Mouse (Mus musculus) E14TG2a.4 (cell line): ENCODE data around the gene Stat5b.

ENCODE experiments used
- H3K27me3 ChIP-seq: 2 replicates; pipeline ENCODE4 v1.6.1; 2014; ENCODE audit warnings: low read length, control low read depth; ENCODE audit not compliant: insufficient read depth
- H3K36me3 ChIP-seq: 2 replicates; pipeline ENCODE4 v1.6.1; 2014; ENCODE audit warnings: low read length, control low read depth; ENCODE audit not compliant: insufficient read depth
- H3K4me1 ChIP-seq: replicated peaks from 2 replicates; pipeline ENCODE4 v1.6.1; 2014; ENCODE audit warnings: low read depth, low read length, control low read depth
- H3K4me3 ChIP-seq: replicated peaks from 2 replicates; pipeline ENCODE4 v1.5.1; 2014; ENCODE audit warnings: mild to moderate bottlenecking, low read length
- H3K9me3 ChIP-seq: 2 replicates; pipeline ENCODE4 v1.6.1; 2014; ENCODE audit warnings: low read length, control low read depth
- CTCF ChIP-seq: conservative IDR thresholded peaks from 2 replicates; pipeline ENCODE4 v1.5.1; 2014; ENCODE audit warnings: low read length
- NANOG ChIP-seq: IDR thresholded peaks from 2 replicates; pipeline ENCODE4 v1.6.1; 2014; ENCODE audit warnings: borderline replicate concordance, low read length, mixed read lengths
- POU5F1 ChIP-seq: IDR thresholded peaks from 2 replicates; pipeline ENCODE4 v1.6.1; 2014; ENCODE audit warnings: low read length, borderline replicate concordance

The Stat5b gene

GRCm38 (mm10) chr11:100879321-100880078 lies 29.0 kb upstream of the Stat5b start:
- no peak for TF ChIP-seq CTCF
- no peak for TF ChIP-seq NANOG
- no peak for TF ChIP-seq POU5F1
- H3K36me3 ChIP-seq, result peaks cover 12% of the 10 kb centered on the region
- no peaks in the 10 kb centered on the region for H3K9me3 ChIP-seq
- H3K27me3 ChIP-seq, result peaks cover 22% of the 10 kb centered on the region
- no peak overlapping the region for H3K4me3 ChIP-seq
- peaks cover 39% of the 10 kb centered on the region for H3K4me1 ChIP-seq

GRCm38 (mm10) chr11:100875761-100876160 lies 25.2 kb upstream of the Stat5b start:
- no peak for TF ChIP-seq CTCF
- TF ChIP-seq NANOG, result no peak
- no peak for TF ChIP-seq POU5F1
- no peak overlapping the region for H3K4me3 ChIP-seq
- peaks cover 11% of the 10 kb centered on the region for H3K27me3 ChIP-seq
- no peaks in the 10 kb centered on the region for H3K36me3 ChIP-seq
- peaks cover 29% of the 10 kb centered on the region for H3K4me1 ChIP-seq
- no peaks in the 10 kb centered on the region for H3K9me3 ChIP-seq

GRCm38 (mm10) chr11:100870968-100871350 lies 20.4 kb upstream of the Stat5b start:
- TF ChIP-seq CTCF (no peak), NANOG (no peak), POU5F1 (no peak)
- H3K4me1 ChIP-seq, result peaks cover 7% of the 10 kb centered on the region; the same call in 1 of the 2 replicates
- H3K36me3 ChIP-seq, result no peaks in the 10 kb centered on the region
- H3K9me3 ChIP-seq, result no peaks in the 10 kb centered on the region
- H3K4me3 ChIP-seq, result no peak overlapping the region
- H3K27me3 ChIP-seq, result peaks cover 5% of the 10 kb centered on the region; the same call in 1 of the 2 replicates

- H3K4me3 ChIP-seq, result no peak overlapping the region
- no peaks in the 10 kb centered on the region for H3K27me3 ChIP-seq
- H3K36me3 ChIP-seq, result no peaks in the 10 kb centered on the region
- no peaks in the 10 kb centered on the region for H3K9me3 ChIP-seq
- peaks cover 7% of the 10 kb centered on the region; the same call in 1 of the 2 replicates for H3K4me1 ChIP-seq
- TF ChIP-seq POU5F1, result no peak
- no peak for TF ChIP-seq NANOG
- TF ChIP-seq CTCF, result no peak
Measured at GRCm38 (mm10) chr11:100870256-100870967, 19.9 kb upstream of the Stat5b start.

- no peaks in the 10 kb centered on the region for H3K9me3 ChIP-seq
- no peak overlapping the region for H3K4me3 ChIP-seq
- peaks cover 17% of the 10 kb centered on the region for H3K4me1 ChIP-seq
- peaks cover 39% of the 10 kb centered on the region for H3K27me3 ChIP-seq
- no peak for TF ChIP-seq POU5F1
- no peak for TF ChIP-seq CTCF
- TF ChIP-seq NANOG, result no peak
- H3K36me3 ChIP-seq, result no peaks in the 10 kb centered on the region
Measured at GRCm38 (mm10) chr11:100865618-100866017, 15.1 kb upstream of the Stat5b start.

- H3K9me3 ChIP-seq, result no peaks in the 10 kb centered on the region
- peaks cover 35% of the 10 kb centered on the region for H3K4me1 ChIP-seq
- TF ChIP-seq NANOG (no peak), CTCF (no peak), POU5F1 (no peak)
- peaks cover 57% of the 10 kb centered on the region for H3K27me3 ChIP-seq
- H3K36me3 ChIP-seq, result no peaks in the 10 kb centered on the region
- H3K4me3 ChIP-seq, result no peak overlapping the region
Measured at GRCm38 (mm10) chr11:100863141-100863540, 12.6 kb upstream of the Stat5b start.

- no peaks in the 10 kb centered on the region for H3K9me3 ChIP-seq
- peaks cover 35% of the 10 kb centered on the region for H3K4me1 ChIP-seq
- TF ChIP-seq NANOG (no peak), POU5F1 (no peak), CTCF (no peak)
- H3K27me3 ChIP-seq, result peaks cover 67% of the 10 kb centered on the region
- H3K4me3 ChIP-seq, result no peak overlapping the region
- no peaks in the 10 kb centered on the region for H3K36me3 ChIP-seq
Measured at GRCm38 (mm10) chr11:100861836-100862235, 11.3 kb upstream of the Stat5b start.

- H3K4me1 ChIP-seq, result peaks cover 35% of the 10 kb centered on the region
- H3K27me3 ChIP-seq, result peaks cover 72% of the 10 kb centered on the region
- TF ChIP-seq POU5F1, result no peak
- no peak for TF ChIP-seq NANOG
- TF ChIP-seq CTCF, result no peak
- H3K4me3 ChIP-seq, result peak overlapping the region; percentile 77; the same call in 1 of the 2 replicates
- no peaks in the 10 kb centered on the region for H3K36me3 ChIP-seq
- H3K9me3 ChIP-seq, result no peaks in the 10 kb centered on the region
Measured at GRCm38 (mm10) chr11:100861335-100861734, 10.8 kb upstream of the Stat5b start.
